Mouse (Mus musculus) C2C12 (cell line): ENCODE data around the gene Samd4b.

ENCODE experiments used
- CTCF ChIP-seq: IDR thresholded peaks from one replicate; pipeline ENCODE4 v1.5.1; 2011; ENCODE audit not compliant: control insufficient read depth, insufficient read depth, insufficient read length
- MAX ChIP-seq: IDR thresholded peaks from one replicate; pipeline ENCODE4 v1.6.1; 2011; ENCODE audit warnings: mild to moderate bottlenecking, control low read depth
- MYOD1 ChIP-seq: IDR thresholded peaks from one replicate; pipeline ENCODE4 v1.6.1; 2011; ENCODE audit warnings: low read depth; ENCODE audit not compliant: control insufficient read depth, insufficient read length
- USF1 ChIP-seq: IDR thresholded peaks from one replicate; pipeline ENCODE4 v1.6.1; 2011; ENCODE audit warnings: low read depth, mild to moderate bottlenecking, control low read depth, moderate library complexity

- no peak for TF ChIP-seq CTCF
- TF ChIP-seq MAX: no peak
- TF ChIP-seq MYOD1: no peak
- TF ChIP-seq USF1: no peak
Measured at GRCm38 (mm10) chr7:28375176-28375921, 222.6 kb downstream of the Samd4b start.
